Mouse (Mus musculus) ES-E14 (cell line): ENCODE results near the gene Vim.

Experiments
- CHD2 ChIP-seq: IDR thresholded peaks from 2 replicates; pipeline ENCODE4 v1.6.1; 2014; ENCODE audit warnings: mild to moderate bottlenecking, low read depth, low read length, inconsistent platforms
- MAFK ChIP-seq: IDR thresholded peaks from 2 replicates; pipeline ENCODE4 v1.6.1; 2014; ENCODE audit warnings: mild to moderate bottlenecking, low read depth, low read length, inconsistent platforms; ENCODE audit not compliant: insufficient read depth

- TF ChIP-seq MAFK (no peak), CHD2 (no peak)
Observed at GRCm38 (mm10) chr2:13559303-13559702, 14.4 kb upstream of the Vim start.
